Mouse (Mus musculus): ENCODE measurements at regions not wholly inside any gene's neighbourhood (a gene's known extent, or its start where the extent isn't known, plus 50 kb on each side); places are given as distances from the start of the nearest gene placed in this dataset.

- no peak for TF ChIP-seq GATA4 (IDR thresholded peaks at IDR 0.05; ENCODE audit: insufficient replicate concordance, low read length)
These were observed 84.2 kb upstream of the Klf13 start for GRCm38 (mm10) chr7:64022711-64023468.

GRCm38 (mm10) chr7:64021241-64022108 lies 82.8 kb upstream of the Klf13 start:
- TF ChIP-seq GATA4 (IDR thresholded peaks at IDR 0.05; ENCODE audit: insufficient replicate concordance, low read length): no peak

GRCm38 (mm10) chr7:64018107-64018506 lies 79.4 kb upstream of the Klf13 start:
- TF ChIP-seq GATA4 (IDR thresholded peaks at IDR 0.05; ENCODE audit: insufficient replicate concordance, low read length): no peak

- TF ChIP-seq GATA4 (IDR thresholded peaks at IDR 0.05; ENCODE audit: insufficient replicate concordance, low read length): no peak
These were observed 78.2 kb upstream of the Klf13 start for GRCm38 (mm10) chr7:64016874-64017273.

- TF ChIP-seq GATA4 (IDR thresholded peaks at IDR 0.05; ENCODE audit: insufficient replicate concordance, low read length): no peak
These were observed 75.5 kb upstream of the Klf13 start for GRCm38 (mm10) chr7:64014227-64014626.

- no peak for TF ChIP-seq GATA4 (IDR thresholded peaks at IDR 0.05; ENCODE audit: insufficient replicate concordance, low read length)
These were observed 74.4 kb upstream of the Klf13 start for GRCm38 (mm10) chr7:64013023-64013547.

GRCm38 (mm10) chr7:64012268-64012601 lies 73.5 kb upstream of the Klf13 start:
- no peak for TF ChIP-seq GATA4 (IDR thresholded peaks at IDR 0.05; ENCODE audit: insufficient replicate concordance, low read length)

- no peak for TF ChIP-seq GATA4 (IDR thresholded peaks at IDR 0.05; ENCODE audit: insufficient replicate concordance, low read length)
These were observed 73.0 kb upstream of the Klf13 start for GRCm38 (mm10) chr7:64011563-64012267.

- no peak for TF ChIP-seq GATA4 (IDR thresholded peaks at IDR 0.05; ENCODE audit: insufficient replicate concordance, low read length)
These were observed 71.9 kb upstream of the Klf13 start for GRCm38 (mm10) chr7:64010640-64011039.

- TF ChIP-seq GATA4 (IDR thresholded peaks at IDR 0.05; ENCODE audit: insufficient replicate concordance, low read length): no peak
These were observed 69.1 kb upstream of the Klf13 start for GRCm38 (mm10) chr7:64007766-64008165.

GRCm38 (mm10) chr7:64006935-64007334 lies 68.2 kb upstream of the Klf13 start:
- no peak for TF ChIP-seq GATA4 (IDR thresholded peaks at IDR 0.05; ENCODE audit: insufficient replicate concordance, low read length)

- no peak for TF ChIP-seq GATA4 (IDR thresholded peaks at IDR 0.05; ENCODE audit: insufficient replicate concordance, low read length)
These were observed 67.0 kb upstream of the Klf13 start for GRCm38 (mm10) chr7:64005765-64006164.

GRCm38 (mm10) chr7:64003904-64004303 lies 65.2 kb upstream of the Klf13 start:
- no peak for TF ChIP-seq GATA4 (IDR thresholded peaks at IDR 0.05; ENCODE audit: insufficient replicate concordance, low read length)

GRCm38 (mm10) chr7:64001611-64002111 lies 62.9 kb upstream of the Klf13 start:
- no peak for TF ChIP-seq GATA4 (IDR thresholded peaks at IDR 0.05; ENCODE audit: insufficient replicate concordance, low read length)

Data from liver, adult (tissue).